Mouse (Mus musculus) midbrain, postnatal 0 days (tissue): Measurements from ENCODE around the gene Neurog3. TPM values are rescaled to one million over a fixed set of nuclear protein-coding genes. Genes with fewer than 3 reads are reported as not detected.

Source experiments
- ATAC-seq: fragments of 200-750 bp; cut with Nextera tagmentation; 2 replicates; pipeline ENCODE4 v1.8.0; 2017; ENCODE audit warnings: moderate number of reproducible peaks, mild to moderate bottlenecking, moderate TSS enrichment, moderate library complexity; ENCODE audit not compliant: low FRiP score
- DNase-seq: peaks from one replicate; pipeline ENCODE4 v3.0.0-alpha.2; 2015; ENCODE audit warnings: low spot score
- H3K27ac ChIP-seq: fragments of 300-500 bp; sonication (generic); 2 replicates; pipeline ENCODE4 v1.5.1; 2014; ENCODE audit warnings: low read depth, mild to moderate bottlenecking, low read length, mixed read lengths
- H3K27me3 ChIP-seq: fragments of 300-500 bp; sonication (generic); 2 replicates; pipeline ENCODE4 v1.6.1; 2014; ENCODE audit warnings: low read length, control low read depth, mixed read lengths; ENCODE audit not compliant: insufficient read depth
- H3K36me3 ChIP-seq: fragments of 300-500 bp; sonication (generic); 2 replicates; pipeline ENCODE4 v1.6.1; 2014; ENCODE audit warnings: low read length, control low read depth, mixed read lengths; ENCODE audit not compliant: insufficient read depth
- H3K4me1 ChIP-seq: fragments of 300-500 bp; sonication (generic); 2 replicates; pipeline ENCODE4 v1.6.1; 2014; ENCODE audit warnings: mild to moderate bottlenecking, control low read depth, antibody characterized with exemption, low read length, mixed read lengths; ENCODE audit not compliant: insufficient read depth
- H3K4me2 ChIP-seq: fragments of 300-500 bp; sonication (generic); 2 replicates; pipeline ENCODE4 v1.6.1; 2014; ENCODE audit warnings: low read depth, mild to moderate bottlenecking, low read length, mixed read lengths; ENCODE audit not compliant: poor library complexity, severe bottlenecking
- H3K4me3 ChIP-seq: fragments of 300-500 bp; sonication (generic); 2 replicates; pipeline ENCODE4 v1.5.1; 2014; ENCODE audit warnings: low read depth, mild to moderate bottlenecking, low read length, moderate library complexity
- H3K9ac ChIP-seq: fragments of 300-500 bp; sonication (generic); replicated peaks from 2 replicates; pipeline ENCODE4 v1.6.1; 2014; ENCODE audit warnings: mild to moderate bottlenecking, low read length, moderate library complexity, mixed read lengths; ENCODE audit not compliant: poor library complexity, severe bottlenecking
- H3K9me3 ChIP-seq: fragments of 300-500 bp; sonication (generic); 2 replicates; pipeline ENCODE4 v1.6.1; 2016; ENCODE audit warnings: low read length, control low read depth
- CTCF ChIP-seq: IDR thresholded peaks from 2 replicates; pipeline ENCODE4 v1.5.1; 2016; ENCODE audit warnings: antibody characterized with exemption, mild to moderate bottlenecking
- WGBS: fragments of 180-500 bp; shearing (Covaris S2); extraction: QIAGEN DNeasy Blood & Tissue Kit; methylation state at CpG from one replicate; pipeline ENCODE4 v1.1.7; 2014; 5-methylcytosine and 5-hydroxymethylcytosine counted together
- polyA plus RNA-seq: library from polyadenylated mRNA; unstranded; fragments of >200 nt; fragmentation: Nextera tagmentation; extraction: Ambion mirVana; gene quantifications from 2 replicates; pipeline ENCODE4 v1.2.1, GENCODE M21; 2015
- total RNA-seq: library from RNA; depleted of rRNA; stranded (reverse); fragments of >200 nt; gene quantifications from 2 replicates; pipeline ENCODE4 v1.2.3, GENCODE M21; 2014

Gene Neurog3
- total and polyA plus RNA-seq, 2 experiments from 2014 or later, result not detected

GRCm38 (mm10) chr10:62145957-62146356 lies 13.1 kb downstream of the Neurog3 start:
- H3K4me1 ChIP-seq, result no peaks in the 10 kb centered on the region
- no peak overlapping the region for H3K4me3 ChIP-seq
- no peak overlapping the region for H3K4me2 ChIP-seq
- peaks cover 3% of the 10 kb centered on the region; the same call in 1 of the 2 replicates for H3K27me3 ChIP-seq
- 56% methylated on average over 5 of the region's 5 CpGs for WGBS
- H3K9ac ChIP-seq, result no peak overlapping the region
- DNase-seq (peak; percentile 2), ATAC-seq (no peak)
- no peak for TF ChIP-seq CTCF
- no peaks in the 10 kb centered on the region for H3K9me3 ChIP-seq
- no peaks in the 10 kb centered on the region for H3K36me3 ChIP-seq
- H3K27ac ChIP-seq, result no peak overlapping the region

- H3K36me3 ChIP-seq, result no peaks in the 10 kb centered on the region
- H3K9me3 ChIP-seq, result no peaks in the 10 kb centered on the region
- no peak overlapping the region for H3K4me3 ChIP-seq
- TF ChIP-seq CTCF, result no peak
- no peak overlapping the region for H3K27ac ChIP-seq
- DNase-seq (no peak), ATAC-seq (no peak)
- WGBS, result 49% methylated on average over 12 of the region's 12 CpGs
- no peak overlapping the region for H3K9ac ChIP-seq
- no peak overlapping the region for H3K4me2 ChIP-seq
- H3K27me3 ChIP-seq, result peaks cover 3% of the 10 kb centered on the region; the same call in 1 of the 2 replicates
- no peaks in the 10 kb centered on the region for H3K4me1 ChIP-seq
Measured at GRCm38 (mm10) chr10:62147466-62148248, 14.8 kb downstream of the Neurog3 start.

GRCm38 (mm10) chr10:62149929-62150328 lies 17.0 kb downstream of the Neurog3 start:
- no peak overlapping the region for H3K4me3 ChIP-seq
- H3K9ac ChIP-seq, result no peak overlapping the region
- ATAC-seq (no peak), DNase-seq (no peak)
- no peaks in the 10 kb centered on the region for H3K9me3 ChIP-seq
- no peak overlapping the region for H3K4me2 ChIP-seq
- TF ChIP-seq CTCF, result no peak
- WGBS, result 21% methylated on average over 7 of the region's 7 CpGs
- peaks cover 3% of the 10 kb centered on the region; the same call in 1 of the 2 replicates for H3K27me3 ChIP-seq
- no peaks in the 10 kb centered on the region for H3K4me1 ChIP-seq
- no peak overlapping the region for H3K27ac ChIP-seq
- H3K36me3 ChIP-seq, result no peaks in the 10 kb centered on the region

- DNase-seq, result no peak
- TF ChIP-seq CTCF, result no peak
- no peak overlapping the region for H3K4me3 ChIP-seq
- no peak overlapping the region for H3K27ac ChIP-seq
- H3K36me3 ChIP-seq, result no peaks in the 10 kb centered on the region
- 49% methylated on average over 10 of the region's 10 CpGs for WGBS
- H3K27me3 ChIP-seq, result no peaks in the 10 kb centered on the region
- no peak overlapping the region for H3K4me2 ChIP-seq
- no peak for ATAC-seq
- H3K9ac ChIP-seq, result no peak overlapping the region
- no peaks in the 10 kb centered on the region for H3K9me3 ChIP-seq
- H3K4me1 ChIP-seq, result no peaks in the 10 kb centered on the region
Measured at GRCm38 (mm10) chr10:62162410-62162809, 29.5 kb downstream of the Neurog3 start.

- no peak overlapping the region for H3K4me2 ChIP-seq
- WGBS, result 12% methylated on average over 9 of the region's 9 CpGs
- H3K4me3 ChIP-seq, result no peak overlapping the region
- no peaks in the 10 kb centered on the region for H3K36me3 ChIP-seq
- no peak overlapping the region for H3K27ac ChIP-seq
- H3K9ac ChIP-seq, result no peak overlapping the region
- DNase-seq (no peak), ATAC-seq (no peak)
- H3K27me3 ChIP-seq, result no peaks in the 10 kb centered on the region
- H3K4me1 ChIP-seq, result no peaks in the 10 kb centered on the region
- no peak for TF ChIP-seq CTCF
- H3K9me3 ChIP-seq, result peaks cover 3% of the 10 kb centered on the region; the same call in 1 of the 2 replicates
Measured at GRCm38 (mm10) chr10:62172841-62173553, 40.1 kb downstream of the Neurog3 start.

- H3K27ac ChIP-seq, result no peak overlapping the region
- H3K27me3 ChIP-seq, result no peaks in the 10 kb centered on the region
- H3K4me1 ChIP-seq, result no peaks in the 10 kb centered on the region
- no peak for ATAC-seq
- no peak overlapping the region for H3K4me2 ChIP-seq
- peaks cover 3% of the 10 kb centered on the region; the same call in 1 of the 2 replicates for H3K9me3 ChIP-seq
- H3K9ac ChIP-seq, result no peak overlapping the region
- WGBS, result 20% methylated on average over 9 of the region's 9 CpGs
- TF ChIP-seq CTCF, result no peak
- no peaks in the 10 kb centered on the region for H3K36me3 ChIP-seq
- no peak for DNase-seq
- H3K4me3 ChIP-seq, result no peak overlapping the region
Measured at GRCm38 (mm10) chr10:62173941-62174448, 41.1 kb downstream of the Neurog3 start.
